Mouse (Mus musculus): ENCODE results near the gene Gm9844. TPM values are rescaled to one million over a fixed set of nuclear protein-coding genes. Genes with fewer than 3 reads are reported as not detected.
A peak's percentile ranks its signal among the peaks of the same experiment; 100 is the strongest.
"Not testable (repeated sequence)": the region's sequence is repeated elsewhere in the genome, so short reads cannot be mapped to it uniquely, and the experiment has no call there.

Gm9844 gene
- polyA plus RNA-seq (2012; rRNA removed): 10.7 and 12.1 TPM in 2 replicates

DNA sequence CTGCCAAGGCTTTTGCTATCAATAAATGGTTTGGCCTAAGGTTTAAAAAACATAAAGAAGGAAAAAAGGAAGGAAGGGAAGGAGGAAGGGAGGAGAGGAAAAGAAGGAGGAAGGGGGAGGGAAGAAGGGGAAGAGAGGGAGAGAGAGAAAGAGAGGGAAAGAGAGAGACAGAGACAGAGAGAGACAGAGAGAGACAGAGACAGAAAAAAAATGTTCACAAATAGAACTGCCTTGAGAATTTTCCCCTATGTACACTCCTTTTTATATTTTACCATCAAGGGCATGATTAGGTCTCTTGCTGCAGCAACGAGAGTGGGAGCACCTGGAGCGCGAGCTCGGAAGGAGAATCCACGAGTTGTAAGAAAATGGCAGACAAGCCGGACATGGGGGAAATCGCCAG is at the start of gene Gm9844:
TSS of gene Gm9844 (plus strand) at position 301 of the 400 bp plus-strand sequence.
- no peak for DNase-seq (ENCODE audit: low spot score)

DNA sequence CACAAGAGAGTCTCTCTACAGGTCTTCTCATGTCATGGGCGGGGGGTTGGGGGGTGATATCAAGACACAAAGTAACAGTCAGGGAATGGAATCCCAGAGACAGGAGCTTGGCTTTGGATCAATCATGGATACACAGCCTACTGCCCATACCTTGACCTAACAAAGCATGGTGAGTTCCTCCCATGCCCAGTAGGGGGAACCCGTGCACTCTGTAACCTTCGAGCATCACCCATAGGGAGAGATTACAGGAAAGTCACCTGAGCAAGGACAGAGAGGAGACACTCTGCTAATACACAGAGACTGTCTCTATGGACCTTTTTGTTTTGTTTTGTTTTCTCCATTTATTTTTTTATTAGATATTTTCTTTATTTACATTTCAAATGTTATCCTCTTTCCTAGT is 44.5 kb upstream of the Gm9844 start:
- DNase-seq (ENCODE audit: low spot score): peak; percentile 48

DNA sequence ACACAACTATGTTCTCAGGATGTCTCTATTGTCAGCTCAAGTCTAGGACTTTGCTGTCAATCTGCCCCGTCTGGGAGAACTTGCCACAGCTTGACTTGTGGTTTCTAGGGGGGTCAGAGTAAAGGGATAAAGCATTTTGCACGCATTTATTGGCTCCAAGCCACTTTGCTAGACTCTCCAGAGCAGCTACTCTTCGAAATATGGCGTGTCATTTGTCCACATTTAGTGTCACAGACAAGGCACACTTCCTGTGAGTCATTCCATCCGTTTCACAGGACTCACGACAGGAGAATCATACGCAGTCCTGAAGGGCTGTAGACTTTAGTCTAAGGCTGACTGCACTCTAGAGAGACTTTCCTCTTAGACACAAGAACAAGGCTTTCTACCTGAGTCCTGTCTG is 37.6 kb upstream of the Gm9844 start:
- no peak for DNase-seq (ENCODE audit: low spot score)

DNA sequence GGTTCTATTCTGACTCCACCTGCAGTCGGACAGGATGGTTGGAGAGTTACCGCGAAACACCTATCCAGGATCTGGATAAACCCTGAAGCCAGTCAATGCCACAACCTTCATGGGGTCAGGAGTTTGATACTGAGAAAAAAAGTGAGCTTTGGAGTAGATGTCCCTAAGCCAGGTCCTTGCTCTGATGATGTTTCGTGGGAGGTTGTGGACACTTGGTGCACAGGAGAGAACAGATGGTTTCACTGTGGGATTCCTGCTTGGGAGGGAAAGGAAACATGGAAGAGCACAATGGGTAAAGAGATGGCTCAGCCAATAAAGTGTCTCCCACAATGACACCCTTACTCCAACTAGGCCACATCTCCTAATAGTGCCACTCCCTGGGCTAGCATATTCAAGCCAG is 34.8 kb upstream of the Gm9844 start:
- no peak for DNase-seq (ENCODE audit: low spot score)

DNA sequence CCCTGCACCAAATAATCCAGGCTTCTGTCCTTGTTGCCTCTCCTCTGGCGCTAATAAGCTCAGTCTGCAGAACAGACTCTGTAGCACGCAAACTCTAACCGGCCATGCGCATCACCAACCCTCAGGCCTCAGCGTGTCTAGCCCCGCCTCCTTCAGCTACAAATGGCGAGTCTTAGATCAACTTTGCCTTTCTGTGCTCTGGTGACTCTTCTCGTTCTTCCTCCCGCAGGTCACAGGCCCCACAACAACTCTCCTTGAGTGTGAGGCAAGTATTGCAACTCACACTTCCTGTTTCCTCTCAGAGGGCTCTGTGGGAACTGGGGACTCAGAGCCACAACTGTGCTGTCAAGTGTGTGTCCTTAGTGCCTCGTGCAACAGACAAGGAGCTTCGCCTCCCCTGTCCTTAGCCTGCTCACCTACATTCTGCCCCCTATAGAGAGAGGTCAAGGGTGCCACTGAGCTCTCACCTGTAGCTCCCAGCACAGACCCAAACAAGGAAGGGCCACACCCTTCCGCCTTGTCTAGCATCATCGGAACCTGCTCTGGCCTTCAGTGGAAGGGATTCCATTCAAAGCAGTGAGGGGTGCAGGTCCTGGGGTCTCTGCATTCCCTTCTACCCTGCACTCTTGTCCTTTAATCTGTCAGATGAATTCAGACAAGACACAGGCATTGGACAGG is 23.1 kb upstream of the Gm9844 start:
- DNase-seq (ENCODE audit: low spot score): not testable (repeated sequence)

DNA sequence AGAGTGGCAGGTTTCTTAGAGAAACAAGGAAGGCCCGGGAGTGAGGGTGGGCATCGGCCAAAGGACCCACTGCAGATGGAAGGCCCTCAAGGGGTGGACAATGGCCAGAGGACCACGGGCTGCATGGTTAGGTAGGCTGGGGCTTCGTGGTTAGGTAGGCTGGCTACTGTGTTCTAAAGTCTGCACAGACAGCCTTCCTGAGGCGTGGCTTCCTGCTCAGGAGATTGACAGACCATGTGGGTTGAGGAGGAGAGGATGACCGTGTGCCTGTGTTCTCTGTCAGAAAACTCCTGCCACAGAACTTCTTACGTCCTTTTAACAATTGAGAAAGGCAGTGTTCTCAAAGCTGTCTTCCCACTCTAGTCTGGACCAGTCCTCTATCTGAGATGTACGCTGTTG is 22.6 kb upstream of the Gm9844 start:
- no peak for DNase-seq (ENCODE audit: low spot score)

DNA sequence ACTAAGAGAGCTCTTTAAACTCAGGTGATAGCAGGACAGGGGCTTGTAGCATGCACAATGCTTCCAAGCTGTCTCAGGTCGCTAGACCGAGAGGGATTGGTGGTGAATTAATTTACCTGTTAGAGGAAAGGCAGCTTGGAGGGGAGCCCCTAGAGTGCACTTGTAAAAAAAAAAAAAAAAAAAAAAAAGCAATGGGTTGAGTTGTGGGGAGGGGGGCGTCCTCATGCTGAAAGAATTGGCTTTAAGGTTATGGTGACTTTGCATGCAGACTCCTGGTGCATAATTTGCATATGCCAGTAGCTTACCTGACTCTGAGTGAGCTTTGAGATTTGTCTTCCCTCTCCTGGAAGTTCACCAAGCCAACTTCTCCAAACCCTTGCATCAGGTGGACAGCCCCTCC is 21.7 kb upstream of the Gm9844 start:
- DNase-seq (ENCODE audit: low spot score): no peak

DNA sequence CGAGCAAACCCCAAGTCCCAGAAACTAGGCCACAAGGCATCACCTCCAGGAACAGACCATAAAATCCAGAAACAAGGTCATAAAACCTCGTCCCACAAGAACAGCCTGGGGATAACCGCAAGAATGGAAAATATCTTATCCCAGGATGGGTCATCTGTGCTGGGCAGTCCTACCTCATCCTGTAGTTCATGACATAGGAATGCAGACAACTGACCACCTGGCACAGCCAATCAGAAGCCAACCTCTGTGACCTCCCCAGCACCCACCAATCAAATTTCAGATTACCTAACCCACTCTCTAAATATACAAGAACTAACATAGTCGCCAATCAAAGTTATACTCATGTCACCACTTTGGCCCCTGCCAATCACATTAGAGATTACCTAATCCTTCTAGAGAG is 21.0 kb upstream of the Gm9844 start:
- DNase-seq (ENCODE audit: low spot score): no peak

DNA sequence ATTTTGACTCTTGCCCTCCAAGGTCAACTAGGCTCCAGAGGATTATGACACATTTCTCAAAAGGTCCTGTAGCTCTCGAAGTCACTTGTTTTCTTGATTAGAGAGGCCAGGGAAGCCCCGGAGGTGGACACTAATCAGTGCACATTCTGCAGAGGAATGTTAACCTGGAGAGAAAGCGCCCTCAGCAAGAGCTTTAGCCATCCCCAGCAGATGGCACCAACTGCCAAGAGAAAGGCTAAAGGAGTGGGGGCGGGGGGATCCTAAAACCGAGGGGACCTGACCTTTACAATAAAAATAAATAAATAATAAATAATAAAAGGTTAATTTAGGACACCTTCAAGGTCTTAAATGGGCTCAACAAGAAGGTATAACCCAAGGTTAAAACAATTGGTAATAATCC is 17.9 kb upstream of the Gm9844 start:
- DNase-seq (ENCODE audit: low spot score): no peak

DNA sequence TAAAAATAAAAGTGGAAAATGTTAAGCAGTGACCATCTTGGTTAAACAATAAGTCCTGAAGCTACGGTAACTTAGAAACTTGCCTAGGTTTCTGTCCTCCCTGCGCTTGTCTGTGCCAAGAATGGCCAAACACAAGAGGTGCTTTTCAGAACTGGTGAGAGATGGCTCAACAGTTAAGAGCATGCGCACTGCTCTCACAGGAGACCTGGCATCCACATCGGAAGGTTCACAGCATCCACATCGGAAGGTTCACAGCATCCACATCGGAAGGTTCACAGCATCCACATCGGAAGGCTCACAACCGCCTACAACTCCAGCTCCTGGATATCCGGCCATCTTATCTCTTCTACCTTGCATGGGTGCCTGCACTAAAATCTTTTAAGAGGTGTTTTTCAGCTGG is 16.8 kb upstream of the Gm9844 start:
- DNase-seq (ENCODE audit: low spot score): no peak

DNA sequence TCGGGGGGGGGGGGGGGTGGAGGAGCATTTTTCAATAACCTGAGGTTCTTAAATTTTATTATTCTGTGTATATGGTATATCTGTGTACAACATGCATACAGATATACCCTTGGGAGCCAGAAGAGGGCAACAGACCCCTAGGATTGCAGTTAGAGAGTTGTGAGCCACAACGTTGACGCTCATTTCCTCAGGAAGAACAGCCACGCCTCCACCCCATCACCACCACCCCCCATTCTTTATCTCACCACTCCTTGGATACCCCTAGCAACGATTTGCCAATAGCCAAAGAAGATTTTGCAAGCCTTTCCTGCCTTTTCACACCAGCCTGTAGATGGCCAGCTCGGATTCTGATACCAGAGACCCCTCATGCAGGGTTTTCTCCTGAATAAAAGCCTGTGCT is 16.3 kb upstream of the Gm9844 start:
- DNase-seq (ENCODE audit: low spot score): no peak

DNA sequence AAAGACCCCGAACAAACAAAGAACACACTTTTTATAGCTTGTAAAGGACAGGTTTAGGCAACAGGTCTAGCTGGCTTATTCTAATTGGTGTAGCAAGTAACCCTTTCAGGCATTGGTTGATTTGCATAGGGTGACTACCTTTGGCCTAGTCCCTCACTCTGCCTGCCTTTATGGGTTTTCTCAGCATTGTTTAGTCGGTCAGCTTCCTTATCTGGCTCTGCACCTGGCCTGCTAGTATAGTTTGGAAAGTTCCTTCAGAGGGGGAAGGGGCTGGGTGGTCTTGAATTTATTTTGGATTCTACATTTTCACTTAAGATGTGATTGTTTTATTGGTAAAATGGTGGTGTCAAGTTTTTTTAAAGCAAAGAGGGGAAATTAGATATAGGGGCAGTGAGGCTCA is 15.4 kb upstream of the Gm9844 start:
- not testable (repeated sequence) for DNase-seq (ENCODE audit: low spot score)

DNA sequence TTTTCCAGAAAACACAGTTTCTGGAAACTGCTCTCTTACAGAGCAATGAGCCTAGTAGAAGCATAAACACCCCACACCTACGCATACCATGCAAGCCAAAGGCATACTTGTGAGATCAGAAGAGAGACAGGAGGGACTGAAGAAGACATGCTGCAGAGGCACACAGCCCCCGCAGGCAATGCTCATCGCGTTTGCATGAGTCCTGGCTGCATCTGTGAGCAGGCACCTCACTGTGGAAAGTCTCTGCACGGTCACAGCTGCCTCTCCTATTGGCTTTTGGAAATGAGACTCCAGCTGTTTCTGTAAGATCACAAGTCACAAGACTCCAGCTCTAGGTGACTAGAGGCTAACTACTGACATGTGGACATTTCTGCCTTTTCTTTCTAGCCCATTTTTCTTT is 11.9 kb upstream of the Gm9844 start:
- no peak for DNase-seq (ENCODE audit: low spot score)

DNA sequence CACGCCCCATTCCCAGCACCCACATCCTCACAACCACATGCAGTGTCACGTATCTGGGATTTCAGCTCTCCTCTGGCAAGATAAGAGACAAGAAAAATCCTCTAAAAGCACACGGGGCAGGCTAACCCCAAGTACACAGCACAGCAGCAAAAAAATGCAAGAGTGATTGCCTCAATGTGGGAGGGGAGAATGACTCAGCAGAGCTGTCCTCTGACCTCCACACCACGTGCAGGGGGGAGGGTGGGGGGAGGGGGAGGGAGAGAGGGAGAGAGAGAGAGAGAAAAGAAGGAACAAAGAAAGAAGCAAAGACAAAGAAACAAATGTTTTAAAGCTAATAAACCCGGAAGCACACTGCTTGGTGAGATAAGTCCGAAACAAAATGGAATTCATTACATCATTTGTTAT is 11.1 kb upstream of the Gm9844 start:
- no peak for DNase-seq (ENCODE audit: low spot score)

DNA sequence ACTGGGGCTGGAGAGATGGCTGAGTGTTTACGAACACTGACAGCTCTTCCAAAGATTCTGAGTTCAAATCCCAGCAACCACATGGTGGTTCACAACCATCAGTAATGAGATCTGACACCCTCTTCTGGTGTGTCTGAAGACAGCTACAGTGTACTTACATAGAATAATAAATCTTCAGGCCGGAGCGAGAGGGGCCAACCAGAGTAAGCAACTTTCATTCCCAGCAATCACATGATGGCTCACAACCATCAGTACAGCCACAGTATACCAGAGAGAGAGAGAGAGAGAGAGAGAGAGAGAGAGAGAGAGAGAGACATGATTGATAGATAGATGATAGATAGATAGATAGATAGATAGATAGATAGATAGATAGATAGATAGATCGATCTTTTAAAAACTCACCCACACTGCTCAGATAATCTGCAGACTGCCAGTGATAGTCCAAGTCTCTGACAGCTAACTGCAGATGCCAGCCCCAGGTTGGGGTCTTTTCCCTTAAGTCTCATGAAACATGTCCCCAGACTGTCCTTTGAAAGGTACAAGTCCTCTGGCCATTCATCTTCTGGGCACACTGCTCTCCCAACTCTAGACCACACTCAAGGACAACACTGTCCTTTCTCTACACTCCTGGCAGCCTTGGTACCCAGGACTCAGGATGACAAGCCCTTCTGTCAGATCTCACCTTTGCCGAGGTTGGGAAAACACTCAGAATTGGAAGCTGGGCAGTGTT is 10.3 kb upstream of the Gm9844 start:
- DNase-seq (ENCODE audit: low spot score): no peak

DNA sequence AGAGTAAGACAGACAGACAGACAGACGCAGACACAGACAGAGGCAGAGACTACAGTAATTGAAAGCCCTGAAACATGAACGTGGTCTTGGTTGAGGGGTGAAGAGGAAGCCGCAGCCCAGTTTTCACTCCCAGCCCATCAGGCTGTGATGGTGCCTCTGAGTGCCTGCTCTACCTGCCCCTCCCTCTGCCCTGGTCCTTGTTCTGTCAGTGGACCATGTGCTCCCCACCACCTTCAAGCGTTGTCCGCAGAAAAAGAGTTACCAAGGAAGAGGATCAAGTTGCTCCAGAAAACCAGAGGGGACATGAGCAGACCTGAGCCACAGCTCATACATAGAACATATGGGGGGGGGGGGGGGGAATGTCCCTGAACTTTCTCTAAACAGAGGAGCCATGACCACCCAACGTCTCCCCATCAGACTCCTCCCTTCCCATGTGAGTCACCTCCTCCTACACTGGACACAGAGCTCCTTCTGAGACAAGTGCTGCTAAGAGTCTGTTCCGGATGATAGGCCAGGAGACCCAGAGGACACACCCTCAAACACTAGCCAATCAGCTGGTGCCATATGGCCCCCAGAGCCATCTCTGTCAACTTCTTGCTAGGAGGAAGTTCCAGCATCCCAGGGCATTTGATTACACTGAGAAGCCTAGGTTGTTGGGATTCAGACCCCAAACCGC is 9.3 kb upstream of the Gm9844 start:
- no peak for DNase-seq (ENCODE audit: low spot score)

DNA sequence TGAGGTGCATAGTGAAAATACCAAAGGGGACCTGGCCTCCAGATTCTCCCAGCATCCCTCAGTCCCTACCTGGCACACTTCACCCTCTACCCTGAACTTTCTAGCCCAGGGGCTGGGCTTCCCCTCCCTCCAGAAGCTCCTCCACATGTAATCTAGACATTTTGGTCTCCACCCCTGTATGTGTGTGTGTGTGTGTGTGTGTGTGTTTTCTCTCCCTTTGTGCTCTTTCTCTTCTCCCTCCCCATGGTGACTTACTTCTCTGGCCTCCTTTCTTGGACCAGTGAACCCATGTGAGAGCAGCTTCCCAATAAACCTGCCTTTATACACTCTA is 8.8 kb upstream of the Gm9844 start:
- DNase-seq (ENCODE audit: low spot score): no peak

DNA sequence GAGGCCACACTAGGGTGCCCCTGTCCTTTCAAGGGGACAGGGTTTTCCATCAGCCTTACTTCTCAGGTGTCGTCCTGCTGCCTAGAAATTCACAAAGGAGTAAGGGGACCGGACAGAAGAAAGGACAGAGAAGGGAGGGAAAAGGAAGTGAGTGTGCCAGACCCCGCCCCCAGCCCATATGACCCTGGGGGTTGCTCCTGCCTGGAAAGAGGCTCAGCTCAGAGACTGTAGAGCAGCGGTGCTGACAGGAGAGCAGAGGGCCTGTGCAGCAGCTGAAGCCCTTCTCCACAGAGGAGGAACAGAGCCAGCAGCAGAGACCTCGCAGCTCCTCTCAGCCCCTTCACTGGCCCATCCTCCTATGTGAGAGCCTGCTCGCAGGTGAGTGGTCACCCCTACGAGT is 8.3 kb upstream of the Gm9844 start:
- no peak for DNase-seq (ENCODE audit: low spot score)

DNA sequence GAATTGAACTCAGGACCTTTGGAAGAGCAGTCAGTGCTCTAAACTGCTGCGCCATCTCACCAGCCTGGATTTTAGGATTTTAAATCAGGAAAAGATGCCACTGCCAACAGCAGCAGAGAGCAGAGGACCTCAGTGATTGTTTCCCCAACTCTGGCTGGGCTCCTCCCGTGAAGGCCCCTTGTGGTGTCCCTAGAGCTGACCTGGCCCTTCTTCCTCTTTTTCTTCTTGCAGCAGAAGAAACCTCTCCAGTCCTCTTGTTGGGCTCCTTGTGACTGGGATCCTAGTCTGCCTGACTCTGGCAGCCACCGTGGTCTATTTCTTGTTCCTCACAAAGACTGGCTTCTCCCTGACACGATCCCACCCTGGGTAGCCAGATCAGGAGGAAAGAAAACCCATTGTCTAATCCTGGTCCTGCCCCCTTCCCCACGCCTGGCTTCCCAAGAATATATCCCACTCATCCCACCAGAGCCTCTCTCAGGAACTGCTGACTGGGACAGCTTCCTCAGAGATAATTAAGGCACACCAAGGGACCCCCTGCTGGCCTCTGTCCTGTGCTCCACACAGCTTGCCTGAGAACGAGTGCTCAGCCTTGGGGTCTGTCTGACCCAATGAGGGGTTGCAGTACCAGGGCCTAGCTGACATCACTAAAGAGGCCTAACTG is 5.4 kb upstream of the Gm9844 start:
- no peak for DNase-seq (ENCODE audit: low spot score)

DNA sequence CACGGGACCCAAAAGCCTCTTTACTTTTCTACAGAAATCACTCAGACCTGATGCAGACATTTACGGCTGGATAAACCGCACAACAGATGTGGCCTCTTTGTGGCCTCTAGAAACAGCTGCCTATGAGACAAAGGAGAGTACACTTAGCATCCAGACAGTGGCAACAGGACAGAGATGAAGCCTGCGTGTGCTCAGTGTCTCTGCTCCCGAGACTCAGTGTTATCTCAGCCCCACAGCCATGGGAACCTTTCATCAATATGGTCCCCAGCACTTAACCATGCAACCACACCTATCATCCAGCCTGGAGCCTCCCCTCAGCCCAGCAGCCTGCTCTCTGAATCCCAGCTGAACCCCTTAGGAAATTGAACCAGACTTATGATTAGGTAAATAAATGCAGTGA is 2.8 kb upstream of the Gm9844 start:
- no peak for DNase-seq (ENCODE audit: low spot score)

DNA sequence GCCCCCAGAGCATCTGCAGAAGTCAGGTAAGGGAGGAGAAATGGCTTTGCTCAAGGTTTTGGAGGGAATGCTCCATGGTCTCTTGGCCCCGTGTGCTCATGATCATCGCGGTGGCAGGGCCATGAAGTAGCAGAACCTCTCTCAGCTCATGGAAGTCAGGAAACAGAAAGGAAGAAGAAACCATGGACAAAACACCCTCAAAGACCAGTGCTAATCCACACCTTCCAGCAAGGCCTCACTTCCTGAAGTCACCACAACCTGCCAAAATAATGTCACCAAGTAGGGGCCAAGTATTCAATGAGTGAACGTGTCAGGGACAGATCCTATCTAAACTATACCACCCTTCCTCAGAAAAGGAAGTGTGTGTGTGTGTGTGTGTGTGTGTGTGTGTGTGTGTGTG is 840 bp downstream of the Gm9844 start:
- DNase-seq (ENCODE audit: low spot score): no peak

DNA sequence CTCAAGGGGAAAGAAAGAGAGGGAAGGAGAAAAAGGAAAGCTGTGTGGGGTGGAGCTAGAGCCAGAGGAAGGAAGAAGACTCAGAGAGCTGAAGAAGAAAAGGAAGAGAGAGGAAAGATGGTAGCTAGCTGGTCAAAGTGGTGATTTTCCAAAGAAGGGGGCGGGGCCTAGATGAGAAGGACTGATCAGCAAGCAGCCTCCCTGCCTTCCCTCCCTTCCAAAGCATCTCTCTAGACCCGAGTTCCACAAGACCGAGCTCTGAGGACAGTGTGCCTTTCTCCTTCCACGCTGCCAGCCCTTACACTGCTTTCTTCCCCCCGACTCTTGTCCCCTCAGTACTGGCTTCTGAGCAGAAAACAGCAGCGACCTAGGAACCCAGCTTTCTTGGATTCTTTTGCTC is 2.1 kb downstream of the Gm9844 start:
- DNase-seq (ENCODE audit: low spot score): no peak

DNA sequence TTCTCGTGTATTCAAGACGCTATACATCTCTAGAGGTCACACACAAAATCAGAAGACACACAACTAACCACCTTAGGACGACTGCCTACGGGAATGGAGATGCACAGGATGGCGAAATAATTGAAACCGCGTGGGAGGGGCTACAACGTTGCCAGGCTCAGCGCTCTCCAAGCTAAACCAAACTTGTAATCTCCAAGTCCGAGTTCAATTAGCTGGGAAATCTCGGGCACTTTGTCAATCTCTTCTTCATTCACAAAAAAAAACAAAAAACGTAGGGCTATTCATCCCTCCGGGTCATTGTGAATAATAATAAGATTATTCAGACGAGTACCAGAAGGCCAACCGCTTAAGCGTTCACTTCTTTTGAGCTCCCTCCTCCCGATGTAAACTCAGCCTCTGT is 7.1 kb downstream of the Gm9844 start:
- no peak for DNase-seq (ENCODE audit: low spot score)

All from urinary bladder, adult 2 months (tissue).